Mouse (Mus musculus) megakaryocyte, embryonic 14.5 days (primary cell): Measurements from ENCODE around the gene Ola1. TPM values are rescaled to one million over a fixed set of nuclear protein-coding genes. Genes with fewer than 3 reads are reported as not detected.

Experiments used
- H3K27me3 ChIP-seq: replicated peaks from 2 replicates; pipeline ENCODE3; 2012; ENCODE audit warnings: inconsistent platforms
- H3K36me3 ChIP-seq: replicated peaks from 2 replicates; pipeline ENCODE3; 2012; ENCODE audit warnings: low read length, inconsistent platforms, mixed read lengths
- H3K4me1 ChIP-seq: 2 replicates; pipeline ENCODE4 v1.6.1; 2012; ENCODE audit warnings: inconsistent platforms
- H3K4me3 ChIP-seq: replicated peaks from 2 replicates; pipeline ENCODE3; 2012; ENCODE audit warnings: moderate library complexity, mild to moderate bottlenecking, inconsistent platforms
- H3K9me3 ChIP-seq: 2 replicates; pipeline ENCODE4 v1.6.1; 2012; ENCODE audit warnings: inconsistent platforms
- FLI1 ChIP-seq: IDR thresholded peaks from 2 replicates; pipeline ENCODE4 v1.6.1; 2012; ENCODE audit warnings: low read length, inconsistent platforms, mixed read lengths
- GATA1 ChIP-seq: IDR thresholded peaks from 3 replicates; pipeline ENCODE4 v1.6.1; 2012; ENCODE audit warnings: mixed read lengths, low read length, inconsistent platforms, borderline replicate concordance
- polyA plus RNA-seq: library from polyadenylated mRNA; stranded (reverse); fragments of >175 nt; gene quantifications from 2 replicates; pipeline ENCODE4 v1.2.3, GENCODE M21; 2012; ENCODE audit warnings: low replicate concordance; ENCODE audit not compliant: insufficient read depth

Ola1 gene
- 25.8 and 26.7 TPM in 2 replicates for polyA plus RNA-seq

DNA sequence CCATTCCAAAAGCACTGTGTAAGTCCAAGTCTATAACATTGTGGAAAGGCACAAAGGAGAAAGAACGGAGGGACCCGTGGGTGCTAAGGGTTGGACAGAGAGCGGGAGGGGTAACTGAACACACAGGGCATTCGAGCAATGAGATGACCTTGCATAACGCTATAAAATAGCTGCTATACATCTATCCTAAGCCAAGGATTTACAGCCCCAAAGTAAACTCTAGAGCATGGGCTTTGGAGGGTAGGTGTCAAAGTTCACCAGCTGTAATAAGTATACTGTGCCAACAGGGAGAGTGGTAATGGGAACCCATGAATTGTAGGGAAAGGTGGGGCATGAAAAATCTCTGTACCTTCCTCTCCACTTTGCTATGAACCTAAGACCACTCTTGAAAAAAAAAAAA, at the start of gene Ola1:
TSS of gene Ola1 (minus strand) at position 12 of the 400 bp plus-strand sequence.
- Histone ChIP-seq H3K27me3 (no peaks in the 10 kb centered on the region), H3K4me3 (no peak within 1 kb of the TSS), H3K4me1 (peaks cover 4% of the 10 kb centered on the region), H3K36me3 (no peaks in the 10 kb centered on the region), H3K9me3 (peaks cover 4% of the 10 kb centered on the region)
- TF ChIP-seq GATA1 = no peak
- no peak for TF ChIP-seq FLI1

DNA sequence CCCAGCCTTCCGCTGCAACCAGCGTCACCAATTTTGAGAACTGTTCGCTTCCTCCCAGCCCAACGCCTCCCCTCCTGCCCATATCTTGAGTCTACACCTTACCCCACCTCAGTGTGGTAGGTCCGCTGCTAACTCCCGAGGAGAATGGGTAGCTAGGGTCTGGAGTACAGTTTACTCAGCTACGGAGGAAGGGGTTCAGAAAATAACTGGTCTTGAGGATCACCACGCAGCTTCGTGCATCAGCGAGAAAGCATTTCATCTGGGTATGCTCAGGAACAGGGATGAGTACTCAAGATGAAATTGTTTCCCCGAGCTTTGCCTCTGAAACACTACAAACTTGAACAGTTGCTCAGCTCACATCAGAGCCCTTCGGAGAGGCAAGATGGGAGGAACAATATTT, 49.6 kb upstream of the Ola1 start:
- peaks cover 96% of the 10 kb centered on the region for H3K27me3 ChIP-seq
- H3K36me3 ChIP-seq = no peaks in the 10 kb centered on the region
- peaks cover 73% of the 10 kb centered on the region for H3K4me1 ChIP-seq
- peak overlapping the region; percentile 38 for H3K4me3 ChIP-seq
- TF ChIP-seq FLI1 = no peak
- no peak for TF ChIP-seq GATA1
- no peaks in the 10 kb centered on the region for H3K9me3 ChIP-seq

DNA sequence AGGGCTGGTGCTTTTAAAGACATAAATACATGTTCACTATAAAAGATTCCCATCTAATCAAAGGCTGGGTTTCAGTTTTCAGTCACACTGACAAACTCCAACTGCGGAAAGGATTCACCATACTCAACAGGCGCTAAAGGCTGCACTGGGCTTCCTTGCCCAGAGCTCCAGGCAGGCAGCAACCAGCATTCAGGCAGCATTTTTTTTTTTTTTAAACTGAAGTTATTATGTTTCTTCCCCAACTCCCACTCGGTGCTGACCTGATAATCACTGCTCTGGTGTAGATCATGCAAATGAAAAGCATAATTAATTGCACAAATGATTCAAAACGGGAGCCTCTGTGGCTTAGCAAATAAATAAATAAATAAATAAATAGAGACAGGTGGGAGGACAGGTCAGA, 49.1 kb upstream of the Ola1 start:
- H3K27me3 ChIP-seq = peaks cover 96% of the 10 kb centered on the region
- H3K9me3 ChIP-seq = no peaks in the 10 kb centered on the region
- no peak overlapping the region for H3K4me3 ChIP-seq
- H3K36me3 ChIP-seq = no peaks in the 10 kb centered on the region
- peaks cover 72% of the 10 kb centered on the region for H3K4me1 ChIP-seq
- no peak for TF ChIP-seq GATA1
- no peak for TF ChIP-seq FLI1

DNA sequence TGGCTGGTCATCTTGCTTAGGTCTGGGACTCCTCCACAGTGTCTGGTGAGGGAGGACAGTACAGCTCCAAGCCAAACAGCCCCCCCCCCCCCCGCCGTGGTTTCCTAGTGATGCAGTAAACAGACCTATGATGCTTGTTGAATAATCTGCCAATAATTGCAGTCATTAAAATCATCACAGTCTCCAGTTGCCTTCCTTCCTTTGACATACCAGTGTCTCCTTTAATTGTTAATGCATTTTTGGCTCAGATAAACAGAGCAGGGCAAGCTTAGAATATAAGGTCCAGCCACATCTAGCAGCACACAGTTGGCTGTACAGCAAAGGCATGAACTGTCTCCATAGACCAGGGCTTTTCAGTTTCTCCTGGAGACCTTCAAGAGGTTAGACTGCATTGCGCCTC, 48.5 kb upstream of the Ola1 start:
- TF ChIP-seq GATA1 (no peak), FLI1 (no peak)
- Histone ChIP-seq H3K4me1 (peaks cover 66% of the 10 kb centered on the region), H3K27me3 (peaks cover 96% of the 10 kb centered on the region), H3K9me3 (no peaks in the 10 kb centered on the region), H3K36me3 (no peaks in the 10 kb centered on the region), H3K4me3 (no peak overlapping the region)

DNA sequence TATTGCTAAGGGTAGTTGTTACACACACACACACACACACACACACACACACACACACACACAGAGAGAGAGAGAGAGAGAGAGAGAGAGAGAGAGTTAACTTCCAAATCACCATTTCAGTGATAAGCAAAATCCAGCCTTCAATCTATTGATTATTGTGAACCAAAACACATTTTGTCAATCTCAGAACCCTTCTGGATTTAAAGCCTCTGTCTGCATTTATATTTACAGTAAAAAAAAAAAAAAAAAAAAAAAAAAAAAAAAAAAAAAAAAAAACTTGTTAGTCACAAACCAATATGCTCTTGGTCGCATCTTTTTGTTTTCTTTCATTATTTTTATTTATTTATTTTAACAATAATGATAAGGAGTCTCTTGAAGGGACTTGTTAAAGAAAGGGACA, 47.9 kb upstream of the Ola1 start:
- Histone ChIP-seq H3K4me3 (no peak overlapping the region), H3K9me3 (peaks cover 5% of the 10 kb centered on the region), H3K36me3 (no peaks in the 10 kb centered on the region), H3K4me1 (peaks cover 60% of the 10 kb centered on the region), H3K27me3 (peaks cover 96% of the 10 kb centered on the region)
- TF ChIP-seq FLI1 (no peak), GATA1 (no peak)

DNA sequence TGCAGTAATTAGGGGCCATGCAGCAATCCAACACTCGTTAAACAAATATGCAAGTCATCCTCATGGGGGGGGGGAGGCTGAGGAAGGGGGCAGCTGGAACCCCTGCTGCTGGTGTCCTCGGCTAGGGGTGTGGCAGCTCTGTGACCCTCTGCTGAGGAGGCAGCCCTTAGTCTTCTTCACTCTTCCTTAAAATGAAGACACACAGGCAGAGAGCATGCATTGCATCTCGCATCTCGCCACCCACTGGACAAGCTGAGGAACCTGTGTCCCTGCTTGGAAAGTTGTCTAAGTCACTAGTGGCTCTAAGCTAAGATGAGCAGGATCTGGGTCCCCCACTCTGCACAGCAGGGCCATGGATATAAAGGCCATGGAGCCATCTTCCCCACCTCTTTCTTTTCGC, 47.3 kb upstream of the Ola1 start:
- H3K4me3 ChIP-seq = peak overlapping the region; percentile 46
- TF ChIP-seq GATA1 (no peak), FLI1 (no peak)

DNA sequence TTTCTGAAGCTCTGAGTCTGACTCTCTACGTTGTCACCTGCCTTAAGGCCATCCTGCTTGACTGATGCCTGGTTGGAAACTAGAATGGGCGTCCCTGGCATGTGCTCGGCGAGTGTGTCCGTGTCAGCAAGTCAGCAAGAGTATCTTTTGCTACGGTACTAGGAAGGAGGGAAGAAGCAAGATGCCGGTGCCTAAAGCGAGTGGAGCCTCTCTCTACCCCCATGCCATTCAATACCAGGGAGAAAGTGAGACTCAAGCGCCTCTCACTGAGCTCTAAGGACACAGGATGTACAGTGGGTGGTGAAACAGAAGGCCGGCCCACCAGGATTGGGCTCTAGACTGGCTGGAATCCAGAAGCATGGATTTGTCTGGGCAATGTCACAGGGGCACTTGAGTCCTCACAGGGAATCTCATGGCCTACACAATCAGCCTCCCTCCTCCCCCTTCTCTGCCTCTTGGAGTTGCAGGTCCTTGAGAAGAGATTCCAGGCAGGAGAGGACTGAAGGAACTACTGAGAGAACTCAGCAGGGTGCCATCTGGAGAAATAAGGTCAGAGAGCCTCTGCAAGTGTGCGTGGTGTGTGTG, 46.0 kb upstream of the Ola1 start:
- Histone ChIP-seq H3K36me3 (no peaks in the 10 kb centered on the region), H3K4me1 (peaks cover 41% of the 10 kb centered on the region), H3K27me3 (peaks cover 81% of the 10 kb centered on the region), H3K9me3 (peaks cover 11% of the 10 kb centered on the region), H3K4me3 (peak overlapping the region; percentile 88)
- TF ChIP-seq FLI1 = no peak
- no peak for TF ChIP-seq GATA1

More for the DNA sequence above, 47.3 kb upstream of the Ola1 start:
- Histone ChIP-seq H3K4me1 (peaks cover 54% of the 10 kb centered on the region), H3K36me3 (no peaks in the 10 kb centered on the region), H3K27me3 (peaks cover 92% of the 10 kb centered on the region), H3K9me3 (peaks cover 9% of the 10 kb centered on the region)

DNA sequence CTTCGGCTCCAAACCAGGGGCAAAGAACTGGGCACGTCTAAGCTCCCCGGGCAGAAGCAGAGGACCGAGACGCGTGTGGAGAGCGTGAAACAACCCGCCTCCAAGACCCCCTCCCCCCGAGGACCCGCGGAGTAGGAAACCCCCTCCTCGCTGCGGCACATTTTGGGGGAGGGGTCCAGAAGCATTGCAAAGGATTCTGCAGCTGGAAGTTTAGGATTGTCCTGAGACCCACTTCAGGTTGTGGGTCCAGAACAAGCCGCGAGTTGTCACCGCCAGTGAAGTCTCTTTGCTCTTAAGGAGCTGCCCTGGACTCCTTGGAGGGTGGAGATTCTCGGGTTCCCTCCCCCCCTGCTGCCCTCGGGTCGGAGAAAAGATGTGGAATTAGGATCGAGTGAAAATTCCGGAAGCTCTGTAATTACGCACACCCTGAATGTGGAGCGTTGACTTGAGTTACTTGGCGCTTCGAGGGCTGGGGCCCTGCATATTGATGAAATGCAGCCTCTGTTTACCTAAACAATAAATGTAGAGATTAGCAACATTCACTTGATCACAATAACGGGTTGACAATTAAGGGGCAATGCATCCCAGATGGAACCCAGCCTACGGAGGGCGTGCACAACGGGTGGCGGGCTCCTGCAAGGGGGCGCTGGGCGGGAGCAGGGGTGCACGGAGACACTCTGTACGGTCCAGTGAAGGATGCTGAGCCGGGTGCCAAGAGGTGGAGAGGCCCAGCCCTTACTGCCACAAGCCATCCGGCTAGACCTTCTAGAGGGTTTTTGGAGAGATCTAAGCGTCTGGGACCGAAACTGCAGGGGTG, 45.3 kb upstream of the Ola1 start:
- Histone ChIP-seq H3K4me3 (peak overlapping the region; percentile 88), H3K27me3 (peaks cover 74% of the 10 kb centered on the region)

DNA sequence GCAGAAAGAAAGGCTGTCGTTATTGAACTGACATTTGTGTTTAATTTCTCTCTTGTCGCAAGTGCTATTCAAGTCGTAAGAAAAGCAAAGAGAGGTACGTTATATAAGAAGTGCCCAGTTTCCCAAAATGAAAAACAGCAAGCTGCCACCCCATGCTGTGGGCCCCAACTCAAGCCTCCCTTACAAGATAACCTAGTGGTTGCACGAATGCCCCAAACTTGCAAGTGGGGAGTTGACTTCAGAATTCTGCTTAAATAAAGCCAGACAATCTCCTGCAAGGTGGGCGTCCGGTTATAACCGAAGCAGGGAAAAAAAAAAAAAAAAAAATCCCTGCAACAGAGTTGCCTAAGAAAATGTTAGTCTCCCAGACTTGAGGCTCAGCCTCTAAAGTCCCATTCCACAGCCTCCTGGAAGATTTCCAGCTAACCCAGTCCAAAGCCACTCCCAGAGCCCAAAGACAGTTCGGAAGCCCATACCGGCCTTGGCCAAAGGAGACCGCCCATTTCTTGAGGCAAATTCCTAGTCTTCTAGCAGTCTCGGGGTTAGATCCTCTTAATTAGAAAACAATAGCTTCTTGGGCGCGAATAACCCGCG, 44.5 kb upstream of the Ola1 start:
- Histone ChIP-seq H3K27me3 (peaks cover 72% of the 10 kb centered on the region), H3K36me3 (no peaks in the 10 kb centered on the region), H3K4me1 (peaks cover 36% of the 10 kb centered on the region), H3K4me3 (peak overlapping the region; percentile 88), H3K9me3 (peaks cover 11% of the 10 kb centered on the region)
- TF ChIP-seq GATA1 = no peak
- TF ChIP-seq FLI1 = no peak

More for the DNA sequence above, 45.3 kb upstream of the Ola1 start:
- no peaks in the 10 kb centered on the region for H3K36me3 ChIP-seq
- H3K4me1 ChIP-seq = peaks cover 38% of the 10 kb centered on the region
- TF ChIP-seq GATA1 = no peak
- no peak for TF ChIP-seq FLI1
- peaks cover 11% of the 10 kb centered on the region for H3K9me3 ChIP-seq

DNA sequence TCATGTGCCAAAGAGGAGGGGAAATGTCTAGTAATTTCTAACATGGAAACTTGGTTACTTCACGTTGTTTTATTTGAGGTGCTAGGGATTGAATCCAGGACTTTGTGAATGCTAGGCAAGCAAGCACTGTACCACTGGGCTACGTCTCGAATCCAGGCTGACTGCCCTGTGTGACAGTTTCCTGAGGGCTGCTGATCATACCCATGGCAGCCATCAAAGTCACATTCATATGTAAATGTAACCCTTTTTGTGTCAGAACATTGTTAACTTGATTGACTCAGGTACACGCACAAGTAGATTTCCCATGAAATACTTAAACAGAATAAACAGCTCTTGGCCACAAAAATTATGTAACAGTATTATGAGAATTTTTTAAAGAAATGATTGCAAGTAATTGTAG, 30.0 kb upstream of the Ola1 start:
- Histone ChIP-seq H3K4me1 (no peaks in the 10 kb centered on the region), H3K27me3 (peaks cover 13% of the 10 kb centered on the region), H3K36me3 (no peaks in the 10 kb centered on the region), H3K9me3 (peaks cover 31% of the 10 kb centered on the region), H3K4me3 (no peak overlapping the region)
- no peak for TF ChIP-seq GATA1
- TF ChIP-seq FLI1 = no peak
